Mouse (Mus musculus) ES-E14 (cell line): ENCODE measurements around the gene Ush1g. TPM values are rescaled to one million over a fixed set of nuclear protein-coding genes. Genes with fewer than 3 reads are reported as not detected.
A peak's percentile ranks its signal among the peaks of the same experiment; 100 is the strongest.

Source experiments
- DNase-seq: peaks from one replicate; pipeline ENCODE4 v3.0.0-alpha.2; 2013; ENCODE audit warnings: low read depth, low spot score
- H3K27ac ChIP-seq: 2 replicates; pipeline ENCODE4 v1.5.1; 2012; ENCODE audit warnings: low read depth, mild to moderate bottlenecking, low read length, moderate library complexity, mixed read lengths; ENCODE audit not compliant: poor library complexity, insufficient read depth, severe bottlenecking
- H3K36me3 ChIP-seq: 2 replicates; pipeline ENCODE4 v1.6.1; 2012; ENCODE audit warnings: mild to moderate bottlenecking, low read length, moderate library complexity, mixed read lengths; ENCODE audit not compliant: control insufficient read depth, poor library complexity, insufficient read depth, severe bottlenecking
- H3K4me1 ChIP-seq, 2 experiments: fragments of 150-350 bp in 1 of 2; sonication (generic) in 1 of 2; 2 replicates each; pipeline ENCODE4 v1.6.1; 2012; ENCODE audit warnings: low read length in 2 of 2, mild to moderate bottlenecking in 1 of 2, mixed read lengths in 1 of 2; ENCODE audit not compliant: control insufficient read depth in 2 of 2, insufficient read depth in 2 of 2, poor library complexity in 1 of 2
- H3K4me3 ChIP-seq, 2 experiments: fragments of 150-350 bp in 1 of 2; sonication (generic) in 1 of 2; 2 replicates each; pipeline ENCODE4 v1.5.1; 2012; ENCODE audit warnings: low read length in 2 of 2, low read depth in 1 of 2, mild to moderate bottlenecking in 1 of 2, mixed read lengths in 1 of 2; ENCODE audit not compliant: insufficient read depth in 1 of 2, poor library complexity in 1 of 2, severe bottlenecking in 1 of 2
- H3K9ac ChIP-seq: 2 replicates; pipeline ENCODE4 v1.6.1; 2012; ENCODE audit warnings: low read depth, mild to moderate bottlenecking, low read length, mixed read lengths; ENCODE audit not compliant: poor library complexity, insufficient read depth, severe bottlenecking
- H3K9me3 ChIP-seq: fragments of 150-350 bp; sonication (generic); 2 replicates; pipeline ENCODE4 v1.6.1; 2012; ENCODE audit warnings: low read depth, mild to moderate bottlenecking, low read length; ENCODE audit not compliant: control insufficient read depth, insufficient read depth
- CHD2 ChIP-seq: IDR thresholded peaks from 2 replicates; pipeline ENCODE4 v1.6.1; 2014; ENCODE audit warnings: mild to moderate bottlenecking, low read depth, low read length, inconsistent platforms
- HCFC1 ChIP-seq: IDR thresholded peaks from 2 replicates; pipeline ENCODE4 v1.6.1; 2012; ENCODE audit warnings: low read length, inconsistent platforms, borderline replicate concordance; ENCODE audit not compliant: insufficient read depth
- MAFK ChIP-seq: IDR thresholded peaks from 2 replicates; pipeline ENCODE4 v1.6.1; 2014; ENCODE audit warnings: mild to moderate bottlenecking, low read depth, low read length, inconsistent platforms; ENCODE audit not compliant: insufficient read depth
- ZC3H11A ChIP-seq: IDR thresholded peaks from 2 replicates; pipeline ENCODE4 v1.6.1; 2012; ENCODE audit warnings: low read depth, mild to moderate bottlenecking, inconsistent platforms, low read length, borderline replicate concordance
- ZNF384 ChIP-seq: IDR thresholded peaks from 2 replicates; pipeline ENCODE4 v1.6.1; 2012; ENCODE audit warnings: low read depth, low read length, inconsistent platforms
- in situ Hi-C, 2 experiments: fragments of 600-800 bp; cut with MboI; formaldehyde crosslinking; loops; one replicate each; pipeline ENCODE4 v1.15.1; 2025; ENCODE audit warnings: low sequenced_read_pairs in 2 of 2, inconsistent platforms in 1 of 2; ENCODE audit not compliant: unreplicated experiment in 2 of 2
- total RNA-seq: library from RNA; depleted of rRNA; stranded (reverse); fragments of 300-350 nt; gene quantifications from 2 replicates; pipeline ENCODE4 v1.2.3, GENCODE M21; 2012

The Ush1g gene
- total RNA-seq, 1 experiment, result not detected

DNA sequence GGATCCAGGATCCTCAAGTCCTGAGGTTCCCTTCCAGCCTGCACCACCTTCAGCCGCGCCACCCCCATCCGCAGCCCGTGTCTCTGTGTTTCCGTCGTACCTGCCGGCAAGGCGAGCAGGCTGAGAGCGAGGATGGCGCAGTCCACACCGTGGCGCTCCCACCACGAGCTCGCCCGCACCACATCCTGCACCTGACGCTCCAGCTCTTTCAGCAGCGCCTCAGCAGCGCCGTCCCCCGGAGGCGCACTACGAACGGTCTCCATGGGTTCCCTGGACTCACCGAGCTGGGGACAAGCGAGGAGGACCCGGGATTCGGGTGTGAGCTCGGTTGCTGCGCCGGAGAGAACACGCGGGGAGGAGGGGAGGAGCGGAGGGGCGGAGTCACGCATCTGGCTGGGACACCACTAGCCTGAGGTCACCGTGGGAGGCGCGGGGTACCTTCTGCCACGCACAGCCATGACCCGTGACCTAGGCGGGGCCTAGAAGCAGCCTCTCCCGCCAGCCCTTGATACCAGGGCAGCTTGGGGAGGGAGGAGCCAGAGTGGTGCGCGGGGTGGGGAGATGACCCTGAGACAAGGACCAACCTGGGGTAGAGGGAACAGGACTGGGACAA, 24.5 kb downstream of the Ush1g start, which contains the start of gene Fads6:
TSS of gene Fads6 (minus strand) at position 450 of the 613 bp plus-strand sequence.
- H3K9me3 ChIP-seq, result no peaks in the 10 kb centered on the region
- peak within 1 kb of the TSS; percentile 74 for H3K9ac ChIP-seq
- no peaks in the 10 kb centered on the region for H3K36me3 ChIP-seq
- no peak within 1 kb of the TSS for H3K27ac ChIP-seq
- H3K4me3 ChIP-seq, result peak within 1 kb of the TSS; percentile 59 to 75
- in situ Hi-C loops, result no loop called here
- no peak for DNase-seq
- H3K4me1 ChIP-seq, result peaks cover 1 to 20% of the 10 kb centered on the region in 2 experiments; a peak in 2 of 4 replicates
- no peak for TF ChIP-seq ZC3H11A

DNA sequence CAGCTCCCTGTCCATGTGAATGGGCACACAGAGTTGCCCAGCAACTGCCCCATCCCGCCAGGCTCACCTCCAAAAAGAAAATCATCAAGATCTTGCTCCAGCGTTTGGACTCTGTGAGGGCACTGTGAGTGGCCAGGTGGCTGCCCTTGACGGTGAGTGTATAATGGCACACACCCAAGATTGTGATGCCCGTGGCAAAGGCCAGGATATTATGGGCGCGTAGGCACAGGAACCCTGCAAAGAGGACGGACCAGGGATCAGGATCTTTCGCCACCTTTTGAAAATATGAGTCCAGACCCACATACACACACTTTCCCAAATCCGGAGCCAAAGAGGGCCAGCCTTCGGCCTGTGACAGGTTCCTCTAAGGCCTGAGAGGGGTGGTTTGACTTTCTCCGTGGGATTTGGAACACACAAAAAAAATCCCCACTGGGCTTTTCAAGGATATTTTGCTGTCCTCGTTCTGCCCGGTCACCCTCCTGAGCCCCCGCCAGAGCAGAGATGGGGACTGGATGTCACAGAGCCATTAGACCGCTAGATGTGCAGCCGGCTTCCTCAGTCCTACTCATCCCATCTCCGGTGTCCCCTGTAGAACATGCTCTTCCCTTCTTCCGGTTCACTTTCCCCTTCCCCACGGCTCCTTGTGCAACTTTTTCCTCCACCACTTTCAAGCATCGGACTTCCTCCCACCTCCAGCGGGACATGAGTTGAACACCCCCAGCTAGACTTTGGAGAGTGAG, 25.2 kb downstream of the Ush1g start:
- H3K4me3 ChIP-seq, result peak overlapping the region; percentile 59 to 75
- no peak for DNase-seq
- in situ Hi-C loops, result no loop called here
- no peaks in the 10 kb centered on the region for H3K9me3 ChIP-seq
- H3K9ac ChIP-seq, result peak overlapping the region; percentile 74
- no peaks in the 10 kb centered on the region for H3K36me3 ChIP-seq
- TF ChIP-seq ZC3H11A (no peak), ZNF384 (no peak), HCFC1 (no peak), CHD2 (no peak), MAFK (no peak)
- no peak overlapping the region for H3K27ac ChIP-seq
- H3K4me1 ChIP-seq, result peaks cover 3 to 26% of the 10 kb centered on the region in 2 experiments; a peak in 2 of 4 replicates

- Histone ChIP-seq H3K36me3 (no peaks in the 10 kb centered on the region), H3K4me3 (no peak overlapping the region), H3K27ac (no peak overlapping the region), H3K9ac (no peak overlapping the region), H3K4me1 (peaks cover 3 to 30% of the 10 kb centered on the region in 2 experiments; a peak in 2 of 4 replicates), H3K9me3 (no peaks in the 10 kb centered on the region)
- in situ Hi-C loops, result no loop called here
- TF ChIP-seq ZC3H11A, result no peak
- TF ChIP-seq CHD2, result no peak
- TF ChIP-seq MAFK, result no peak
- TF ChIP-seq ZNF384, result no peak
- TF ChIP-seq HCFC1, result no peak
- DNase-seq, result no peak
Measured at GRCm38 (mm10) chr11:115295939-115296338, 25.9 kb downstream of the Ush1g start.

DNA sequence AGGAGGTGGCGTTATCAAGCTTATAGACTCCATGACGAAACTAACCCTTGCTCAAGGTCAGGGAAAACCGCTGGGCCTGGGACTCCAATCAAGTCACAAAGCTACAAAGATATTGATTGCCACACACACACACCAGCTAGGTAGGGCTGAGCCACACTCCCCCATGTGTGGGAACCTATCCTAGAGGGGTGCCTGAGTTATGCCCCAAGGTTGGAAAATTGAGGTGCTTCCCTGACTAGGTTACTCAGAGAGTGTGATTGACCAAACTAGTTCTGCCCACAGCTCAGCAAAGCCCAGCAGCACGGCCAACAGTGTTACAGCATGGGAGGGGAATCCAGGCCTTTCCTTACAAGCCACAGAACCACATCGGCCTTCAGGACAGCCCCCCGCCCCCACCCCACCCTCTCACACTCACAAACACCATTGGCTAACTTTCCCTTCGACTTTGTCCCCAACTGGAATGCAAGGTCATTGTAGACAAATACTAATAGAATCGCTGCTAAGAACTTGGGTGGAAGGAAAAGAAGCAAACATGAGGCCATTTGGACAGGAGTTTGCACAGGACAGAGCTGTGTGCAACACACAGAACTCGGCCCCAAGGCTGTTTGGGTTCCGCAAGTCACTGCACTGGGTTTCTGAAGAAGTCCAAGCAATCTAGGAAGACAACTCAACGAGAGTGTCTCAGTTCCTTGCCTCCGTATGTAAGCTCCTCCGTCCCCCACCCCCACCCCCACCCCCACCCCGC, 29.0 kb downstream of the Ush1g start:
- H3K9ac ChIP-seq, result no peak overlapping the region; the same call in 1 of the 2 replicates
- in situ Hi-C loops, result no loop called here
- peak overlapping the region; percentile 71; the same call in 1 of the 2 replicates for H3K27ac ChIP-seq
- H3K4me1 ChIP-seq, result peaks cover 3 to 27% of the 10 kb centered on the region in 2 experiments; a peak in 2 of 4 replicates
- no peak for DNase-seq
- no peak for TF ChIP-seq CHD2
- no peak for TF ChIP-seq ZC3H11A
- TF ChIP-seq ZNF384, result no peak
- no peak for TF ChIP-seq HCFC1
- TF ChIP-seq MAFK, result no peak
- H3K9me3 ChIP-seq, result no peaks in the 10 kb centered on the region
- no peak overlapping the region for H3K4me3 ChIP-seq
- no peaks in the 10 kb centered on the region for H3K36me3 ChIP-seq
